In genomic region chr10:79793738-79794490, GRCm38 (mm10) we compare ENCODE assay signal across 8 mouse cellular contexts. TPM values are rescaled to one million over a fixed set of nuclear protein-coding genes. Genes with fewer than 3 reads are reported as not detected.
A peak's percentile ranks its signal among the peaks of the same experiment; 100 is the strongest.
DNase-seq lines count a peak whose midpoint lies in the region; ATAC-seq and TF ChIP-seq lines count a peak whose summit lies in the region.

No protein-coding gene starts in this region.

- H3K9me3 ChIP-seq in heart, postnatal 0 days (replicated peaks; ENCODE audit: control insufficient read depth, low read length): no peaks in the 10 kb centered on the region

- no peaks in the 10 kb centered on the region for H3K36me3 ChIP-seq in heart, postnatal 0 days (replicated peaks; ENCODE audit: control insufficient read depth, insufficient read depth, low read length)

- DNase-seq in cerebellum, adult 11-12 months: peak; percentile 80
- no peak for DNase-seq in cerebellum, postnatal 4 days (ENCODE audit: low spot score in 2 of 2)
- peak; percentile 52 for DNase-seq in 3T3-L1 (ENCODE audit: low read depth, low spot score)
- DNase-seq in heart, postnatal 0 days (ENCODE audit: low spot score): no peak
- peak; percentile 46 for DNase-seq in left cerebral cortex, postnatal 4 days
- peak; percentile 67 for DNase-seq in neural tube, embryonic 10.5 days (ENCODE audit: extremely low spot score, low spot score)
- no peak for DNase-seq in urinary bladder, postnatal 25 days (ENCODE audit: low spot score)

- H3K4me2 ChIP-seq in heart, postnatal 0 days (ENCODE audit: low read depth, low read length): peak overlapping the region; percentile 93

- WGBS in heart, postnatal 0 days: 6% methylated on average over 37 of the region's 38 CpGs

- intact Hi-C loops in left cerebral cortex, postnatal 4 days (cut with DNase I): no loop called here

- no peaks in the 10 kb centered on the region for H3K27me3 ChIP-seq in heart, postnatal 0 days (ENCODE audit: control insufficient read depth, insufficient read depth, low read length)

- TF ChIP-seq EP300 in heart, postnatal 0 days (IDR thresholded peaks at IDR 0.05; ENCODE audit: low read depth): no peak

- H3K27ac ChIP-seq in cortical plate, adult 2 months (ENCODE audit: insufficient read depth, low read length): peak overlapping the region; percentile 96
- peak overlapping the region; percentile 83 for H3K27ac ChIP-seq in heart, postnatal 0 days (ENCODE audit: low read depth)

- ATAC-seq in heart, postnatal 0 days (ENCODE audit: insufficient read depth, low read depth): peak; percentile 15; the same call in 1 of the 2 replicates

- peak overlapping the region; percentile 81 for H3K9ac ChIP-seq in heart, postnatal 0 days (replicated peaks; ENCODE audit: low read depth, low read length)

- no peak for TF ChIP-seq CTCF in cortical plate, adult 2 months (IDR thresholded peaks at IDR 0.05; ENCODE audit: extremely low read depth, insufficient read depth, low read length)
- no peak for TF ChIP-seq CTCF in heart, postnatal 0 days (IDR thresholded peaks at IDR 0.05; ENCODE audit: low read depth)

- peak overlapping the region; percentile 74 for H3K4me3 ChIP-seq in cortical plate, adult 2 months (ENCODE audit: insufficient read depth, low read length)
- peak overlapping the region; percentile 85 for H3K4me3 ChIP-seq in heart, postnatal 0 days (ENCODE audit: low read depth, low read length)

- TF ChIP-seq POLR2A in cortical plate, adult 2 months (IDR thresholded peaks at IDR 0.05; ENCODE audit: extremely low read depth, insufficient read depth, low read length): 0 out of 2 replicates have a peak, but pooled peaks have one; percentile 14

- H3K4me1 ChIP-seq in cortical plate, adult 2 months (ENCODE audit: control insufficient read depth, insufficient read depth, low read length): peaks cover 5% of the 10 kb centered on the region; the same call in 1 of the 2 replicates
- H3K4me1 ChIP-seq in heart, postnatal 0 days (ENCODE audit: control insufficient read depth, insufficient read depth): peaks cover 8% of the 10 kb centered on the region

RNA-seq across cellular contexts. Expression of gene Palm, which starts 0.5 kb away (rescaled TPM):
- polyA plus RNA-seq in cortical plate, adult 2 months (2012; rRNA removed): 294 and 331 TPM in 2 replicates
- 31.2 and 52.3 TPM in 2 replicates for total RNA-seq in heart, postnatal 0 days (2014; rRNA removed; ENCODE audit: low replicate concordance)
- 39.8 and 44.0 TPM in 2 replicates for polyA plus RNA-seq in heart, postnatal 0 days (2015; fragmentation: Nextera tagmentation; extraction: Ambion mirVana)
- 100 to 1,000 TPM; 404 to 409 TPM for total RNA-seq in left cerebral cortex, postnatal 4 days (2021)

RNA-seq across cellular contexts. Expression of gene Prss57, which starts 3.2 kb away (rescaled TPM):
- 1.4 and 2.1 TPM in 2 replicates for polyA plus RNA-seq in cortical plate, adult 2 months (2012; rRNA removed)
- total RNA-seq in heart, postnatal 0 days (2014; rRNA removed; ENCODE audit: low replicate concordance): 1.3 and 1.4 TPM in 2 replicates
- polyA plus RNA-seq in heart, postnatal 0 days (2015; fragmentation: Nextera tagmentation; extraction: Ambion mirVana): not detected in 2 replicates
- total RNA-seq in left cerebral cortex, postnatal 4 days (2021): under 1 TPM in 1 of 2 experiments, not detected in 1; 0.52 TPM

RNA-seq across cellular contexts. Expression of gene Fstl3, which starts 16.8 kb away (rescaled TPM):
- 5.7 and 5.9 TPM in 2 replicates for polyA plus RNA-seq in cortical plate, adult 2 months (2012; rRNA removed)
- 21.4 and 28.0 TPM in 2 replicates for total RNA-seq in heart, postnatal 0 days (2014; rRNA removed; ENCODE audit: low replicate concordance)
- 13.2 and 13.7 TPM in 2 replicates for polyA plus RNA-seq in heart, postnatal 0 days (2015; fragmentation: Nextera tagmentation; extraction: Ambion mirVana)
- total RNA-seq in left cerebral cortex, postnatal 4 days (2021): 1 to 10 TPM; 2.5 to 3.2 TPM

RNA-seq across cellular contexts. Expression of gene Misp, which starts 26.9 kb away (rescaled TPM):
- 0.13 and 0.21 TPM in 2 replicates for polyA plus RNA-seq in cortical plate, adult 2 months (2012; rRNA removed)
- not detected in 2 replicates for total RNA-seq in heart, postnatal 0 days (2014; rRNA removed; ENCODE audit: low replicate concordance)
- polyA plus RNA-seq in heart, postnatal 0 days (2015; fragmentation: Nextera tagmentation; extraction: Ambion mirVana): 0.08 and 0.41 TPM in 2 replicates
- under 1 TPM; 0.46 to 0.76 TPM for total RNA-seq in left cerebral cortex, postnatal 4 days (2021)

RNA-seq across cellular contexts. Expression of gene Rnf126, which starts 27.2 kb away (rescaled TPM):
- polyA plus RNA-seq in cortical plate, adult 2 months (2012; rRNA removed): 157 TPM in 2 replicates
- 38.6 and 67.5 TPM in 2 replicates for total RNA-seq in heart, postnatal 0 days (2014; rRNA removed; ENCODE audit: low replicate concordance)
- 35.9 and 37.6 TPM in 2 replicates for polyA plus RNA-seq in heart, postnatal 0 days (2015; fragmentation: Nextera tagmentation; extraction: Ambion mirVana)
- total RNA-seq in left cerebral cortex, postnatal 4 days (2021): 10 to 100 TPM; 85.0 to 95.3 TPM

Comparison
In these comparisons a context has a peak if more than half of its experiments do, and no peak if none do; other contexts are left out.
1. DNase-seq: peak in cerebellum, adult 11-12 months (single experiment), 3T3-L1 (single experiment), left cerebral cortex, postnatal 4 days (single experiment) and neural tube, embryonic 10.5 days (single experiment); none in cerebellum, postnatal 4 days (0 of 2), heart, postnatal 0 days (single experiment) and urinary bladder, postnatal 25 days (single experiment).